Mouse (Mus musculus) lung, postnatal 14 days (tissue): ENCODE results near the gene Gins3.
"Not testable (repeated sequence)": the region's sequence is repeated elsewhere in the genome, so short reads cannot be mapped to it uniquely, and the experiment has no call there.

Experiments
- DNase-seq: peaks from one replicate; pipeline ENCODE4 v3.0.0; 2021

The Gins3 gene

GRCm38 (mm10) chr8:95655831-95656230, 22.6 kb downstream of the Gins3 start:
- DNase-seq: no peak

- no peak for DNase-seq
Measured at GRCm38 (mm10) chr8:95656316-95657002, 23.2 kb downstream of the Gins3 start.

GRCm38 (mm10) chr8:95657523-95657922, 24.3 kb downstream of the Gins3 start:
- DNase-seq: no peak

- DNase-seq: no peak
Measured at GRCm38 (mm10) chr8:95660334-95660882, 27.2 kb downstream of the Gins3 start.

- DNase-seq: no peak
Measured at GRCm38 (mm10) chr8:95661085-95661484, 27.8 kb downstream of the Gins3 start.

- no peak for DNase-seq
Measured at GRCm38 (mm10) chr8:95661575-95661974, 28.3 kb downstream of the Gins3 start.

- no peak for DNase-seq
Measured at GRCm38 (mm10) chr8:95662885-95663598, 29.8 kb downstream of the Gins3 start.

GRCm38 (mm10) chr8:95663599-95663949, 30.3 kb downstream of the Gins3 start:
- DNase-seq: no peak

GRCm38 (mm10) chr8:95665813-95666452, 32.7 kb downstream of the Gins3 start:
- DNase-seq: not testable (repeated sequence)

- DNase-seq: no peak
Measured at GRCm38 (mm10) chr8:95668163-95668958, 35.1 kb downstream of the Gins3 start.

- no peak for DNase-seq
Measured at GRCm38 (mm10) chr8:95669967-95670366, 36.7 kb downstream of the Gins3 start.

- no peak for DNase-seq
Measured at GRCm38 (mm10) chr8:95671861-95672260, 38.6 kb downstream of the Gins3 start.

GRCm38 (mm10) chr8:95672811-95673210, 39.6 kb downstream of the Gins3 start:
- no peak for DNase-seq

GRCm38 (mm10) chr8:95676631-95677030, 43.4 kb downstream of the Gins3 start, which contains the start of gene Ndrg4:
Ndrg4 (plus strand) TSS chr8:95676980.
- DNase-seq: no peak

GRCm38 (mm10) chr8:95677591-95678023, 44.4 kb downstream of the Gins3 start:
- no peak for DNase-seq

- no peak for DNase-seq
Measured at GRCm38 (mm10) chr8:95678024-95678611, 44.9 kb downstream of the Gins3 start.

GRCm38 (mm10) chr8:95688073-95688672, 54.9 kb downstream of the Gins3 start:
- DNase-seq: peak; percentile 62

GRCm38 (mm10) chr8:95690929-95691541, 57.8 kb downstream of the Gins3 start:
- no peak for DNase-seq

- DNase-seq: no peak
Measured at GRCm38 (mm10) chr8:95694631-95695030, 61.4 kb downstream of the Gins3 start.
